Mouse (Mus musculus) olfactory bulb, adult 2 months (tissue): Measurements from ENCODE around the gene Mlec.

ENCODE experiments used
- CTCF ChIP-seq: fragments of 200-500 bp; IDR thresholded peaks from 2 replicates; pipeline ENCODE4 v1.5.1; 2012; ENCODE audit warnings: low read depth, mild to moderate bottlenecking, low read length, moderate library complexity; ENCODE audit not compliant: insufficient read depth
- POLR2A ChIP-seq: fragments of 200-500 bp; IDR thresholded peaks from 2 replicates; pipeline ENCODE4 v1.6.1; 2012; ENCODE audit warnings: mild to moderate bottlenecking, low read depth, low read length, moderate library complexity; ENCODE audit not compliant: insufficient read depth

DNA sequence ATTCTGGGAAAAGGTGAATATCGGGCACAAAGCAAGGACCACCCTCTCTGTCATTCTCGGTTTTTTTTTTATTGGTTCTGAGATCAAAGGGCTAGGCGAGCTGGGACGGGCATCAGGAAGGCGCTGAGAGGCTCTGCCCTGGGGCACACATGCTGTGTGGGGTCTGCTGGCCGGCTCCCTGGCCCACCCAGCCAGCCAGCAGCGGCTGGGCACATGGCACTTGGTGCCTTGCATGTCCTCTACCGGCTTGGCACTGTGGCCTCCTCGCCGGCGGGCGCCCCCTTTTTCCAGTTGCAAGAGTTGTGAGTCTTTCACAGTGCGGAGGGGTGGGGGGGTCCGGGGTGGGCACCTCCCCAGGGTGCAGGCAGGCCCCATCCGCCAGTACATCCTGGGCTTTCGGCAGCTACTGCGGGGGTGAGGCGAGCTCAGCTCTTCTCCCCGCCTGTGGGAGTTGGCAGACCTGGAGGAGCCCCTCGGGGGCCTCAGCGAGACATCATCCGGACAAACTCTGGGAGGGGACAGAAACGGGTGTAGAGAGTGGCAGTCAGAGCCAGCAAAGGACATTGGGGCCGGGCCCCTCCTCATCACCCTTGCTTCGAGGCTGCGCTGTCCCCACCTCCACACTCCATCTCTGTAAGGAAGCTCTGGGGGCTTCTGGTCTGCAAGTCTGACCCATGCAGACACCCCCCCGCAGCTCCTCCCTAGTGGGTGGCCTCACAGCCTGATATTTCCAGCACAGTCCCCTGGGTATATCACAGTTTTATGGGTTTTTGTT lies 10.8 kb upstream of the Mlec start:
- TF ChIP-seq CTCF (no peak), POLR2A (no peak)
